ENCODE assay signal across 41 mouse cellular contexts in genomic region chr8:4227919-4228318, GRCm38 (mm10). TPM values are rescaled to one million over a fixed set of nuclear protein-coding genes. Genes with fewer than 3 reads are reported as not detected.
"Had no signal": no experiment of that assay in that cellular context is flagged by ENCODE, and none has a peak within 500 bp of the region (broad histone marks: within the 10 kb centered on the region; RNA-seq: fewer than 3 reads in every experiment).

No protein-coding gene starts in this region.

- H3K4me3 ChIP-seq: heart, embryonic 10.5 days; heart, embryonic 12.5 days; heart, embryonic 13.5 days; heart, embryonic 15.5 days; hindbrain, embryonic 10.5 days; hindbrain, embryonic 12.5 days; hindbrain, embryonic 13.5 days; hindbrain, embryonic 15.5 days; intestine, embryonic 15.5 days; kidney, embryonic 15.5 days; layer of hippocampus, adult 2 months had no signal

- H3K27me3 ChIP-seq: intestine, embryonic 15.5 days had no signal

- H3K9me3 ChIP-seq: heart, embryonic 10.5 days; heart, embryonic 12.5 days; heart, embryonic 13.5 days; heart, embryonic 15.5 days; hindbrain, embryonic 10.5 days; hindbrain, embryonic 12.5 days; hindbrain, embryonic 13.5 days; hindbrain, embryonic 15.5 days; intestine, embryonic 15.5 days; kidney, embryonic 15.5 days had no signal

- H3K4me2 ChIP-seq: heart, embryonic 11.5 days; heart, embryonic 12.5 days; heart, embryonic 13.5 days; heart, embryonic 15.5 days; hindbrain, embryonic 12.5 days; hindbrain, embryonic 13.5 days; hindbrain, embryonic 14.5 days; hindbrain, embryonic 15.5 days had no signal

- H3K9ac ChIP-seq: heart, embryonic 12.5 days; heart, embryonic 13.5 days; heart, embryonic 15.5 days; hindbrain, embryonic 12.5 days; hindbrain, embryonic 13.5 days; hindbrain, embryonic 14.5 days; hindbrain, embryonic 15.5 days; intestine, embryonic 15.5 days; kidney, embryonic 15.5 days had no signal

- H3K27ac ChIP-seq: heart, embryonic 10.5 days; heart, embryonic 13.5 days; heart, embryonic 15.5 days; hindbrain, embryonic 10.5 days; hindbrain, embryonic 12.5 days; hindbrain, embryonic 13.5 days; hindbrain, embryonic 14.5 days; hindbrain, embryonic 15.5 days; hindbrain, postnatal 0 days; intestine, embryonic 15.5 days; kidney, embryonic 15.5 days; kidney, postnatal 0 days; layer of hippocampus, adult 2 months had no signal

- H3K36me3 ChIP-seq: heart, embryonic 10.5 days; heart, embryonic 12.5 days; heart, embryonic 13.5 days; heart, embryonic 15.5 days; hindbrain, embryonic 10.5 days; hindbrain, embryonic 12.5 days; hindbrain, embryonic 13.5 days; hindbrain, embryonic 15.5 days; intestine, embryonic 15.5 days; kidney, embryonic 15.5 days had no signal

- ATAC-seq: hindbrain, embryonic 16.5 days; hindbrain, postnatal 0 days; inflammation-experienced regulatory T-cells, adult 6 months; intestine, embryonic 16.5 days; intestine, postnatal 0 days had no signal

- DNase-seq: heart, postnatal 10 days; heart, postnatal 14 days; heart, postnatal 36 days; heart, postnatal 4 days; kidney, adult 11 months; kidney, adult 18-20 months; kidney, adult 2 months; kidney, adult 8-10 months; kidney, adult 9 months; kidney, postnatal 10 days; kidney, postnatal 14 days; kidney, postnatal 25 days; kidney, postnatal 36 days; kidney, postnatal 4 days; layer of hippocampus, adult 9-11 months had no signal

RNA-seq across cellular contexts. Expression of gene Lrrc8e, which starts 1.3 kb away (rescaled TPM):
- total RNA-seq: hematopoietic stem cell, adult 5-6 weeks; hindbrain, postnatal 0 days; layer of hippocampus, adult 18-20 months; layer of hippocampus, adult 2 months; layer of hippocampus, postnatal 10 days; layer of hippocampus, postnatal 25 days; layer of hippocampus, postnatal 36 days had no signal
- polyA plus RNA-seq: heart, embryonic 13.5 days; heart, embryonic 14.5 days; hindbrain, embryonic 10.5 days; hindbrain, embryonic 13.5 days; hindbrain, embryonic 16.5 days; hindbrain, postnatal 0 days had no signal

RNA-seq across cellular contexts. Expression of gene Prr36, which starts 10.7 kb away (rescaled TPM):
- total RNA-seq: heart, postnatal 25 days; heart, postnatal 36 days had no signal

RNA-seq across cellular contexts. Expression of gene Gm49320, which starts 10.7 kb away (rescaled TPM):
- total RNA-seq: heart, postnatal 25 days; hematopoietic stem cell, adult 5-6 weeks; hindbrain, postnatal 0 days had no signal
- polyA plus RNA-seq: heart, embryonic 10.5 days; heart, embryonic 12.5 days had no signal
